Mouse (Mus musculus) hematopoietic stem cell, adult 5-6 weeks (primary cell): ENCODE measurements around the gene Oxsm. TPM values are rescaled to one million over a fixed set of nuclear protein-coding genes. Genes with fewer than 3 reads are reported as not detected.

ENCODE experiments used
- total RNA-seq: library from RNA; stranded (forward); fragments of 172-1452, 232-1000 nt; gene quantifications from 2 replicates; pipeline ENCODE4 v1.2.3, GENCODE M21; 2017

Oxsm gene
- total RNA-seq, 1 experiment from 2014 or later: 11.0 TPM

Other genes with a start within 250 kb of the Oxsm start
- gene Ngly1, start 528 bp downstream of the Oxsm start, total RNA-seq: 46.9 and 54.9 TPM in 2 replicates
- 195 and 239 TPM in 2 replicates for gene Top2b, start 115.4 kb upstream of the Oxsm start, total RNA-seq